Mouse (Mus musculus) retina, postnatal 7 days (tissue): Measurements from ENCODE around the gene Fcho1.

Experiments used
- DNase-seq: peaks from one replicate; pipeline ENCODE4 v3.0.0-alpha.2; 2012; ENCODE audit warnings: low read depth, low spot score

Fcho1 gene

GRCm38 (mm10) chr8:71665331-71666130, 60.0 kb downstream of the Fcho1 start:
- peak; percentile 45 for DNase-seq

- peak; percentile 85 for DNase-seq
Observed at GRCm38 (mm10) chr8:71660325-71661120, 65.0 kb downstream of the Fcho1 start.

- DNase-seq, result no peak
Observed at GRCm38 (mm10) chr8:71659751-71660150, 65.8 kb downstream of the Fcho1 start.

GRCm38 (mm10) chr8:71658515-71659049, 66.9 kb downstream of the Fcho1 start:
- no peak for DNase-seq
